Mouse (Mus musculus) embryo, embryonic 11.5 days (tissue): ENCODE results near the gene Klf2.

Source experiments
- DNase-seq: peaks from one replicate; pipeline ENCODE4 v3.0.0-alpha.2; 2012; ENCODE audit warnings: low read depth, low spot score

The Klf2 gene

GRCm38 (mm10) chr8:72305210-72305905, 13.5 kb upstream of the Klf2 start, which contains the start of gene Gm10282:
Gm10282 (minus strand) TSS chr8:72305260.
- DNase-seq, result no peak

- no peak for DNase-seq
These were observed 11.9 kb upstream of the Klf2 start for GRCm38 (mm10) chr8:72306913-72307312.

DNA sequence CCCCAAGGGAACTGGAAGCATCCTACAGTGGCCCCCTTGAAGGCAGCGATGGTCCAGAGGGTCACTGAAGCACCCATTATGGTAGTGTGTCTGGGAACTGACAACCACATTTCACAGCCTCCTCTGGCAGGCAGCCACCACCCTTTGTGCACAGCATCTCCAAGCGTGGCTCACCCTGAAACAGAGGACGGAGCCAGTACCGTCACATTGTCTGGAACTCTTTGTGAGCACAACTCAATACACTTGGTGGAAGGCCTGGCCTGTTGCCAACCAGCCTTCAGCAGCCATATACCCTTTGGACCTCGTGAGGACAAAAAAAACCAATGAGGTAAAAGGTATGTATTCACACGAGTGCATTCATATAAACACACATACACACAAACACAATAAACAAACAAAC, 10.6 kb upstream of the Klf2 start:
- no peak for DNase-seq

- DNase-seq, result no peak
These were observed 7.9 kb upstream of the Klf2 start for GRCm38 (mm10) chr8:72310849-72311506.

- no peak for DNase-seq
These were observed 5.8 kb upstream of the Klf2 start for GRCm38 (mm10) chr8:72312926-72313518.

DNA sequence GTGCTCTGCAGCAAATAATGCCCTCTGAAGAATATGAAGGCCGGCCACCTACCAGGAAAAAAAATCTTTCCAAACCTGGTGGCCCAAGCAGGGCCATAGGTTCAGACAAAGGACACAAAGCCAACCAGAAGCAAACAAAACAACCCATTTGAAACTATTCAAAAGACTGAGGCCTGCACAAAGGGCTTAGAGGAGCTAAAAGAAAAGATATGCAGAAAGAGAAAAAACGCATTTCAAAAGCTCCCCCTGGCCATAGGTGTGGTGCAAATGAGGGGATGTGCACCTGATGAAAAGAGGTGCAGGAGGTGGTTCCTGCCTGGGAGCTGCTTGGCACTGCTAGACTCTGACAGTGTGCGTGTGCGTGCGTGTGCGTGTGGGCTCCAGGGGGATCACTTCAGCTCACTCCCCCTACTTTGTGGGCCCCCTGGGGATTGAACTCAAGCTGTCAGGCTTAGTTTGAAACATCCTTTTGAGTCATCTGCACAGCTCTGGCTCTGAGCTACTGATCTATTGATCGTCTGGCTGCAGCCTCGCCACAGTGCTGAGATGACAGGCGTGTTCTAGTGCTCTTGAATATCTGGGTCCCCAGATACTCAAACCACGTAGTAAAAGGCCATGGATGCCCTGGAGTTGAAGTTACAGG, 2.7 kb upstream of the Klf2 start:
- no peak for DNase-seq

GRCm38 (mm10) chr8:72317741-72318301, 1.0 kb upstream of the Klf2 start:
- DNase-seq, result no peak

DNA sequence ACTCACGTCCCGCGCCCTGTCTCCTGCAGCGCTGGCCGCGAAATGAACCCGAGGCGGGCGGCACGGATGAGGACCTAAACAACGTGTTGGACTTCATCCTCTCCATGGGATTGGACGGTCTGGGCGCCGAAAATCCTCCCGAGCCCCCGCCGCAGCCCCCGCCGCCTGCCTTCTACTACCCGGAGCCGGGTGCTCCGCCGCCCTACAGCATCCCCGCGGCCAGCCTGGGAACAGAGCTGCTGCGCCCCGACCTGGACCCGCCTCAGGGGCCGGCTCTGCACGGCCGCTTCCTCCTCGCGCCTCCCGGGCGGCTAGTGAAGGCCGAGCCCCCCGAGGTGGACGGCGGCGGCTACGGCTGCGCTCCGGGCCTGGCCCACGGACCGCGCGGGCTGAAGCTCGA, 564 bp downstream of the Klf2 start:
- DNase-seq, result no peak

DNA sequence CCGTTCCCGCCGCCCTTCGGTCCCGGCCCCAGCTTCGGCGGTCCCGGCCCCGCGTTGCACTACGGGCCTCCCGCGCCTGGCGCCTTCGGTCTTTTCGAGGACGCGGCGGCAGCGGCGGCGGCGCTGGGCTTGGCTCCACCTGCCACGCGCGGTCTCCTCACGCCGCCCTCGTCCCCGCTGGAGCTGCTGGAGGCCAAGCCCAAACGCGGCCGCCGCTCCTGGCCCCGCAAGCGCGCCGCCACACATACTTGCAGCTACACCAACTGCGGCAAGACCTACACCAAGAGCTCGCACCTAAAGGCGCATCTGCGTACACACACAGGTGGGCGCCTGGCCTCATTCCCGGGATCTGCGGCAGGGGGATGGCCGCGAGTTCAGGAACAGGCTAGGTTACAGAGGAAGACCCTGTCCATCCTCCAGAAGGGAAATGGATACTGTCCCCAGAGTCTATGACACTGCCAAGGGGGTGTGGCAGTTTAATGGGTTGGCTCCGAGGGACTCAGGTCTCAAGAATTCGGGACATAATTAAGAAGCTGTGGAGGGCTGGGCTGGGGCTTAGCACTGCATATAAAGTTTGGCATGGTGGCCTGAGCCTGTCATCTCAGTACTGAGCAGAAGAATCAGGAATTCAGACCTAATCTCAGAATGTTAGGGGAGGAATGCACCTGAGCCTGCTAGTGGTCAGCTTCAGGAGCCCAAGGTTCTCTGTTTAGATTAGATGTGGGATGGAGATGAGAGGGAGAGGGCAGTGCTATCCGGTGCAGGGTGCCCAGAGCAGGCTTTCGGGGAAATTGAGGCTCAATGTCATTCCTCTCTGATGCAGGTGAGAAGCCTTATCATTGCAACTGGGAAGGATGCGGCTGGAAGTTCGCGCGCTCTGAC, 1.3 kb downstream of the Klf2 start:
- no peak for DNase-seq

GRCm38 (mm10) chr8:72320803-72321583, 2.2 kb downstream of the Klf2 start:
- no peak for DNase-seq

GRCm38 (mm10) chr8:72321635-72322441, 3.0 kb downstream of the Klf2 start:
- DNase-seq, result no peak

GRCm38 (mm10) chr8:72322471-72322889, 3.6 kb downstream of the Klf2 start:
- no peak for DNase-seq

DNA sequence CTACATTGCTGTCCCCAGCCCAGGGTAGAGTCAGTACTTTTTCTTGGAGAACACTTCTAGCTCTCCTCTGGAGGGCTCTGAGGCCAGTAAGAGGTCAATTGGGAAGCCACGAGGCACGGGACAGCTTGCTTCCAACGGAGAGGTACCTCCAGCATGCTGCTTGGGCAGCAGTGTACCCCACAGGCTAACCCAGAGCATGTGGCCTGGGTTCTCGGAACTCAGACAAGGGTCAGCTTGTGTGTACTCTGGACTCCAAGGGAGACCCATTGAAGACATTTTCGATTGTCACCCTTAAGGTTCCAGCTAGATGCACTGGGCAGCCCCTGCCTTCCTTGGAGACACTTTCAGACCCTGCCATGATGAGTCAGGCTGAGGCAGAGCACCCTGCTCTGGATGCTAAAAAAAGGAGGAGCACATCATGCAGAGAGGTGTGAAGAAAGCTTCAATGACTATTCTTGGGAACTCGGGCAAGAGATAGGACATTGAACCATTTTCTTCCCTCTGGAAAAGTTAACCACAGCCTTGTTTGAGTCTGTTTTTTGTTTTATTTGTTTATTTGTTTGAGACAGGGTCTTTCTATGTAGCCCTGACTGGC, 4.4 kb downstream of the Klf2 start:
- no peak for DNase-seq

GRCm38 (mm10) chr8:72324036-72324706, 5.3 kb downstream of the Klf2 start:
- DNase-seq, result no peak

DNA sequence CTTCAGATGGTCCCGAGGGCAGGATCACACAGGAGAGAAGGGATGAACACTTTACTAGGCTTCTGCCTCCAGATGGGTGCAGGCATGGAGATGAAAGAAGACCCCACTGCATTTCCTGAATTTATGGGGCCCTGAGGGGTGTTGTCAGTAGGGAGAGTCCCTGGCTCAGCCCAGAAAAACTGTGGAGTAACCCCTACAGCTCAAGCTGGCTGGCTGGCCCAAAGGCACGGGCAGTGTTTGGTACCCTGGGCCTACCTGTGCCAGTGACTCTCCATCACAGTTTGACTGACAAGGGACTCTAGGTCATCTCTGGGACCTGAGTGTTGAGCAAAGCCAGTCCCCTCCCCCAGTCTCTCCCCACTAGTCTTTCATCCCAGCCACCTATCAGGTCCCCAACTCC, 5.9 kb downstream of the Klf2 start:
- no peak for DNase-seq

DNA sequence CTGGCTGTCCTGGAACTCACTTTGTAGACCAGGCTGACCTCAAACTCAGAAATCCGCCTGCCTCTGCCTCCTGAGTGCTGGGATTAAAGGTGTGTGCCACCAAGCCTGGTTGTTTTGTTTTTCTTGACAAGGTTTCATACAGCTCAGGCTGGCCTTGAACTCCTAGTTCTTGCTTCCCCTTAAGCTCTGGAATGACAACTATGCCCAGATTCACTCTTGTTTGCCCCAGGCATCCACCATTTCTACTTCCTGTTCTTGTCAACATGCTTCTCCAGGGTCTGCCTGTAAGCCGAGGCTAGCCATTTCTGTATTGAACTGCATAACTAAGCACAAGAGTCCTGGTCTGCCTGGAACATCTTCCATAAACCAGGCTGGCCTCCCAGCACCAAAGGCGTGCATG, 10.3 kb downstream of the Klf2 start:
- no peak for DNase-seq

GRCm38 (mm10) chr8:72330806-72331516, 12.1 kb downstream of the Klf2 start:
- DNase-seq, result no peak

GRCm38 (mm10) chr8:72331631-72332030, 12.8 kb downstream of the Klf2 start:
- no peak for DNase-seq
